Mouse (Mus musculus) forebrain, postnatal 0 days (tissue): ENCODE results near the gene Gm8229. TPM values are rescaled to one million over a fixed set of nuclear protein-coding genes. Genes with fewer than 3 reads are reported as not detected.
"Not testable (repeated sequence)": the region's sequence is repeated elsewhere in the genome, so short reads cannot be mapped to it uniquely, and the experiment has no call there.

ENCODE experiments used
- ATAC-seq: fragments of 200-750 bp; cut with Nextera tagmentation; 2 replicates; pipeline ENCODE4 v1.8.0; 2017; ENCODE audit warnings: mild to moderate bottlenecking, moderate library complexity
- DNase-seq: peaks from one replicate; pipeline ENCODE4 v3.0.0-alpha.2; 2015
- H3K27ac ChIP-seq: fragments of 300-500 bp; sonication (generic); 2 replicates; pipeline ENCODE4 v1.5.1; 2014; ENCODE audit warnings: low read depth, mild to moderate bottlenecking, antibody characterized with exemption, low read length, moderate library complexity, mixed read lengths
- H3K27me3 ChIP-seq: fragments of 300-500 bp; sonication (generic); 2 replicates; pipeline ENCODE4 v1.6.1; 2014; ENCODE audit warnings: mild to moderate bottlenecking, low read length, mixed read lengths; ENCODE audit not compliant: insufficient read depth
- H3K36me3 ChIP-seq: fragments of 300-500 bp; sonication (generic); 2 replicates; pipeline ENCODE4 v1.6.1; 2014; ENCODE audit warnings: mild to moderate bottlenecking, moderate library complexity; ENCODE audit not compliant: insufficient read depth
- H3K4me1 ChIP-seq: fragments of 300-500 bp; sonication (generic); 2 replicates; pipeline ENCODE4 v1.6.1; 2014; ENCODE audit warnings: antibody characterized with exemption; ENCODE audit not compliant: insufficient read depth
- H3K4me2 ChIP-seq: fragments of 300-500 bp; sonication (generic); 2 replicates; pipeline ENCODE4 v1.6.1; 2014; ENCODE audit warnings: low read depth, mild to moderate bottlenecking, moderate library complexity
- H3K4me3 ChIP-seq: fragments of 300-500 bp; sonication (generic); 2 replicates; pipeline ENCODE4 v1.5.1; 2014; ENCODE audit warnings: low read depth, low read length, mixed read lengths
- H3K9ac ChIP-seq: fragments of 300-500 bp; sonication (generic); 2 replicates; pipeline ENCODE4 v1.6.1; 2014; ENCODE audit warnings: mild to moderate bottlenecking
- H3K9me3 ChIP-seq: fragments of 300-500 bp; sonication (generic); 2 replicates; pipeline ENCODE4 v1.6.1; 2016; ENCODE audit warnings: low read length
- CTCF ChIP-seq: sonication (generic); IDR thresholded peaks from 2 replicates; pipeline ENCODE4 v1.5.1; 2016; ENCODE audit warnings: antibody characterized with exemption, control low read depth, low read depth
- WGBS: fragments of 180-500 bp; shearing (Covaris S2); extraction: QIAGEN DNeasy Blood & Tissue Kit; methylation state at CpG from one replicate; pipeline ENCODE4 v1.1.7; 2014; 5-methylcytosine and 5-hydroxymethylcytosine counted together
- polyA plus RNA-seq: library from polyadenylated mRNA; unstranded; fragments of >200 nt; fragmentation: Nextera tagmentation; extraction: Ambion mirVana; gene quantifications from 2 replicates; pipeline ENCODE4 v1.2.1, GENCODE M21; 2015
- total RNA-seq: library from RNA; depleted of rRNA; stranded (reverse); fragments of >200 nt; gene quantifications from 2 replicates; pipeline ENCODE4 v1.2.3, GENCODE M21; 2014; rRNA removed

Gene Gm8229
- total RNA-seq (not detected in 2 replicates), polyA plus RNA-seq (not detected in 2 replicates)

GRCm38 (mm10) chr14:44365057-44365456 is at the start of gene Gm8229:
Gene Gm8229, plus strand, starts transcription at chr14:44365357.
- WGBS, result 91% methylated on average over 4 of the region's 4 CpGs
- not testable (repeated sequence) for ATAC-seq, H3K27ac ChIP-seq

DNA sequence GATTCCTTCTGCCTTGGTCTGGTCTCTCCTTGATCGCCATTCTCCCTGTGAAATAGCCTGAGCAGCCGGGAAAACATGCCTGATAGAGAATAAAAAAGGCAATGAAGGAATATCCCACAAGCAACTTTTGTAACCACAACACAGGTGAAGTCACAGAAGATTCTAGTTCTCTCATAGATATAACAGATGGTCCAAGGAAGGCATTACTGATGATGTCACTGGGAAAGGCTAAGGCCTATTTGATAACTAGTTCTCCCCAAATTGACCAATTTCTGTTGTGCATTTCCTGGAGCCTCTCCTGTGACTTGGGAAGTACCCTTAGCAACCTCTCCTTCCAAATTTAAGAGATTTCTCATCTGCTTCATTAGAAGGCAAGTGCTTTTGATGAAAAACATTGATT is 26.7 kb upstream of the Gm8229 start, which contains the start of gene Gm5930:
Gm5930 (minus strand) TSS at position 101 of the 400 bp plus-strand sequence.
- not testable (repeated sequence) for H3K27ac ChIP-seq, DNase-seq, H3K4me2 ChIP-seq, H3K9me3 ChIP-seq, ATAC-seq, H3K27me3 ChIP-seq, H3K9ac ChIP-seq, H3K36me3 ChIP-seq, H3K4me3 ChIP-seq, H3K4me1 ChIP-seq
- WGBS, result no CpG with 5 or more reads among the region's 2 CpGs

More at GRCm38 (mm10) chr14:44365057-44365456, at the start of gene Gm8229:
- not testable (repeated sequence) for H3K9ac ChIP-seq, H3K9me3 ChIP-seq, H3K4me1 ChIP-seq, DNase-seq, H3K4me3 ChIP-seq, H3K4me2 ChIP-seq, H3K27me3 ChIP-seq, H3K36me3 ChIP-seq

DNA sequence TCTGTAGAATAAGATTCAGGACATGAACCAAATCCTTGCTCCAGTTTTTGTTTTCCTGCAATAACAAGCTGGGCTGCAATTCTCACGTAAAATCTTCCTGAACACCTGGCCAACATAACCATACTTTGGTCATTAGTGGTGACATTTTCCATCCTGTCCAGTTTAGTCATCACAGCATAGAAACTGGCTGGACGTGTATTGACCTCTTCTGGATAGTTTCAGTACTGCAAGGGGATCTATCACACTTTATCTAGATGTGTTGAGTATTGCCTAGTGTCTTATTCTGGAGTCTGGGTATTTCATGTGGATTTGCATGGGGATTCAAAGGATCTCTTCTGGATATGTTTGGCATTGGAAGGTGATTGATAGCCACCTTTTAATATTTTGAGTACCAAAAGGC is 3.7 kb upstream of the Gm8229 start:
- ATAC-seq, H3K9me3 ChIP-seq, H3K36me3 ChIP-seq, H3K4me1 ChIP-seq, H3K27me3 ChIP-seq, H3K4me3 ChIP-seq, H3K9ac ChIP-seq, H3K4me2 ChIP-seq, H3K27ac ChIP-seq, DNase-seq: not testable (repeated sequence)
- TF ChIP-seq CTCF, result peak; percentile 48
- 27% methylated on average over 2 of the region's 2 CpGs for WGBS

DNA sequence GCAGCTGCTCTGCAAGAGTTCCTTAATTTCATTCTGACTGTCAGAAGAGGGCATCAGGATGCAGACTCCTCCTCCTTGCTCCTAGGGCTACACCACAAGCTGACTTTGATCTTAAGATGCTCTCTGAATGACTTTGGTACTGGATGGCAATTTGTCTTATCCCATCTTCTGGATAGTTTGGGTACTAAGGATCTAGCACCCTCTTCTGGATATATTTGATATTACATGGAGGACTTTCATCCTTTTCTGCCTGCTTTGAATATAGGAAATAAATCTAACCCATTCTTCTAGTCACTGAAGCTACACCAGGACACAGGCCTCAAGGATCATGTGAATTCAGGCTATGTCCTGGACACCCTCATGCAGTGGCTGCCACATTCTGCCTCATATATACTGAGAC is 2.9 kb upstream of the Gm8229 start:
- peak; percentile 15 for TF ChIP-seq CTCF
- not testable (repeated sequence) for H3K9me3 ChIP-seq, H3K36me3 ChIP-seq, H3K27ac ChIP-seq, H3K9ac ChIP-seq, H3K4me2 ChIP-seq, ATAC-seq, H3K4me1 ChIP-seq, H3K4me3 ChIP-seq, H3K27me3 ChIP-seq
- peak; percentile 1 for DNase-seq

GRCm38 (mm10) chr14:44384233-44384632 is 19.1 kb downstream of the Gm8229 start:
- not testable (repeated sequence) for H3K27ac ChIP-seq, ATAC-seq, H3K9ac ChIP-seq, H3K4me1 ChIP-seq, H3K36me3 ChIP-seq, DNase-seq, H3K4me2 ChIP-seq, H3K27me3 ChIP-seq, H3K9me3 ChIP-seq, H3K4me3 ChIP-seq
- WGBS, result 74% methylated on average over 4 of the region's 4 CpGs

GRCm38 (mm10) chr14:44410588-44410987 is 45.4 kb downstream of the Gm8229 start, which contains the start of gene Gm3371:
Gene Gm3371, minus strand, starts transcription at chr14:44410688.
- not testable (repeated sequence) for H3K9me3 ChIP-seq, H3K9ac ChIP-seq, DNase-seq, H3K27me3 ChIP-seq, H3K4me1 ChIP-seq, H3K4me3 ChIP-seq, H3K4me2 ChIP-seq, ATAC-seq, H3K36me3 ChIP-seq, H3K27ac ChIP-seq
- no CpG with 5 or more reads among the region's 2 CpGs for WGBS

Other genes with a start within 250 kb of the Gm8229 start
- gene Gm3327, start 241.5 kb upstream of the Gm8229 start, total RNA-seq, result not detected in 2 replicates
- gene Gm3327, start 241.5 kb upstream of the Gm8229 start, polyA plus RNA-seq, result not detected in 2 replicates
- gene Gm8212, start 167.7 kb upstream of the Gm8229 start, total RNA-seq, result not detected in 2 replicates
- not detected in 2 replicates for gene Gm8212, start 167.7 kb upstream of the Gm8229 start, polyA plus RNA-seq
- gene 4930503E14Rik, start 152.1 kb upstream of the Gm8229 start, total RNA-seq, result not detected in 2 replicates
- not detected in 2 replicates for gene 4930503E14Rik, start 152.1 kb upstream of the Gm8229 start, polyA plus RNA-seq
- not detected in 2 replicates for gene Gm8220, start 79.8 kb upstream of the Gm8229 start, total RNA-seq
- not detected in 2 replicates for gene Gm8220, start 79.8 kb upstream of the Gm8229 start, polyA plus RNA-seq
- not detected in 2 replicates for gene Gm5930, start 26.8 kb upstream of the Gm8229 start, total RNA-seq
- gene Gm5930, start 26.8 kb upstream of the Gm8229 start, polyA plus RNA-seq, result not detected in 2 replicates
- not detected in 2 replicates for gene Gm3371, start 45.3 kb downstream of the Gm8229 start, total RNA-seq
- not detected in 2 replicates for gene Gm3371, start 45.3 kb downstream of the Gm8229 start, polyA plus RNA-seq
- gene Gm8232, start 68.3 kb downstream of the Gm8229 start, total RNA-seq, result not detected in 2 replicates
- not detected in 2 replicates for gene Gm8232, start 68.3 kb downstream of the Gm8229 start, polyA plus RNA-seq
- not detected in 2 replicates for gene BC061237, start 127.1 kb downstream of the Gm8229 start, total RNA-seq
- not detected in 2 replicates for gene BC061237, start 127.1 kb downstream of the Gm8229 start, polyA plus RNA-seq
- gene Gm17093, start 152.9 kb downstream of the Gm8229 start, total RNA-seq, result not detected in 2 replicates
- gene Gm17093, start 152.9 kb downstream of the Gm8229 start, polyA plus RNA-seq, result not detected in 2 replicates
- not detected in 2 replicates for gene Gm8247, start 217.8 kb downstream of the Gm8229 start, total RNA-seq
- not detected in 2 replicates for gene Gm8247, start 217.8 kb downstream of the Gm8229 start, polyA plus RNA-seq